Mouse (Mus musculus) liver, embryonic 11.5 days (tissue): ENCODE measurements around the gene Igfbp5. TPM values are rescaled to one million over a fixed set of nuclear protein-coding genes. Genes with fewer than 3 reads are reported as not detected.
A peak's percentile ranks its signal among the peaks of the same experiment; 100 is the strongest.

Source experiments
- ATAC-seq: fragments of 200-750 bp; cut with Nextera tagmentation; replicated peaks from 2 replicates; pipeline ENCODE4 v1.8.0; 2017; ENCODE audit warnings: moderate number of reproducible peaks, mild to moderate bottlenecking, moderate TSS enrichment, moderate library complexity; ENCODE audit not compliant: low FRiP score
- DNase-seq: peaks from one replicate; pipeline ENCODE4 v3.0.0-alpha.2; 2017; ENCODE audit warnings: low spot score
- H3K27ac ChIP-seq: fragments of 300-500 bp; sonication (generic); 2 replicates; pipeline ENCODE4 v1.5.1; 2014; ENCODE audit warnings: mild to moderate bottlenecking, low read depth, low read length, control low read depth
- H3K27me3 ChIP-seq: fragments of 300-500 bp; sonication (generic); replicated peaks from 2 replicates; pipeline ENCODE4 v1.6.1; 2014; ENCODE audit warnings: low read length, mixed read lengths; ENCODE audit not compliant: control insufficient read depth, insufficient read depth
- H3K36me3 ChIP-seq: fragments of 300-500 bp; sonication (generic); 2 replicates; pipeline ENCODE4 v1.6.1; 2014; ENCODE audit warnings: mild to moderate bottlenecking, low read length, moderate library complexity, mixed read lengths; ENCODE audit not compliant: control insufficient read depth, insufficient read depth
- H3K4me1 ChIP-seq: fragments of 300-500 bp; sonication (generic); replicated peaks from 2 replicates; pipeline ENCODE4 v1.6.1; 2014; ENCODE audit warnings: low read length, mixed read lengths; ENCODE audit not compliant: control insufficient read depth, insufficient read depth
- H3K4me2 ChIP-seq: fragments of 300-500 bp; sonication (generic); 2 replicates; pipeline ENCODE4 v1.6.1; 2014; ENCODE audit warnings: mild to moderate bottlenecking, control low read depth, moderate library complexity
- H3K4me3 ChIP-seq: fragments of 300-500 bp; sonication (generic); 2 replicates; pipeline ENCODE4 v1.5.1; 2014; ENCODE audit warnings: low read depth, low read length, control low read depth
- H3K9ac ChIP-seq: fragments of 300-500 bp; sonication (generic); 2 replicates; pipeline ENCODE4 v1.6.1; 2014; ENCODE audit warnings: low read depth, low read length, control low read depth
- H3K9me3 ChIP-seq: fragments of 300-500 bp; sonication (generic); 2 replicates; pipeline ENCODE4 v1.6.1; 2016; ENCODE audit warnings: low read length, inconsistent platforms, mixed read lengths; ENCODE audit not compliant: control insufficient read depth
- WGBS: fragments of 180-500 bp; shearing (Covaris S2); extraction: QIAGEN DNeasy Blood & Tissue Kit; methylation state at CpG from one replicate; pipeline ENCODE4 v1.1.7; 2014; 5-methylcytosine and 5-hydroxymethylcytosine counted together
- polyA plus RNA-seq: library from polyadenylated mRNA; unstranded; fragments of >200 nt; fragmentation: Nextera tagmentation; extraction: Ambion mirVana; gene quantifications from 2 replicates; pipeline ENCODE4 v1.2.1, GENCODE M21; 2014

The Igfbp5 gene
- 29.3 and 33.8 TPM in 2 replicates for polyA plus RNA-seq

DNA sequence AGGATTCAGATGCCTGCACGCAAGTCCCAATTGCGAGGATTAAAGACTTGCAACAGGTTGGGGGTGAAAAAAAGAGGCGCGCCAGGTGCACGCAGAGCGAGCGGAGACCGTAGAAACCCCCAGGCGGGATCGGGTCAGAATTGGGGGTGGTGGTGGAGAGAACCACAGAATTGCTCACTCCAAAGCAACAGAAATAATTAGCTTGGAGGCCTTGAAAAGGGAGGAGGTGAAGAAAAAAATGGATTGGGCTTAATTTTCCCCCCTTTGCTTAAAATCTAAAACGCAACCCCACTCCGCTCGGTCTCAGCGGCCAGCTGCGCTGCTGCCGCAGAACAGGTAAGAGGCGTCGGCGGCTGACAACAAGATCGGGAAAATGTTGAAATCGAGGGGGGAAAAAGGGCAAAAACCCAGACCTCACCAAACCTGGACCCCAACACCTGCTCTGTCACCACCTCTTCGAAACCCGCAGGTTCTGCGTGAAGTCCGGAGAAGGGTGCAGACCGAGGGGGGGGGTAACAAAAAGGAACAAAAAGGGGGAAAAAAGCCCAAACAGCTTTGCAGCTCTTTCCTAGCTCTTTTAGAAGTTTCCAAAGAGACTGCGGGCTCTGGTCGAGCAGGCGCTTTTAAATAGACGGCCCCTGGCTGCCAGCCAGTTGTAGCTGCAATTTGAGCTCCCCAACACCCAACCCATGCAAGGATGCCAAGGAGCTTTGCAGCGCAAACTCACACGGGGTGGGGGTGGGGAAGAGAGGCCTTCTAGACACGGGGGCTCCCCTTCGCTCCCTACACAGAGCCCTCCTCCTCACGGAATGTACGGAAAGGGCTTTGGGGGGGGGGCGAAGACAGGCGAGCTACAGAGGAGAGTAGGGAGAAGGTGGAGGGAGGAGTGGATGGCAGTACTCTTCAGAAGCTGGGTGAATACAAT, at the start of gene Igfbp5:
Gene Igfbp5 (minus strand): TSS at position 598 of the 925 bp plus-strand sequence.
- DNase-seq: no peak

DNA sequence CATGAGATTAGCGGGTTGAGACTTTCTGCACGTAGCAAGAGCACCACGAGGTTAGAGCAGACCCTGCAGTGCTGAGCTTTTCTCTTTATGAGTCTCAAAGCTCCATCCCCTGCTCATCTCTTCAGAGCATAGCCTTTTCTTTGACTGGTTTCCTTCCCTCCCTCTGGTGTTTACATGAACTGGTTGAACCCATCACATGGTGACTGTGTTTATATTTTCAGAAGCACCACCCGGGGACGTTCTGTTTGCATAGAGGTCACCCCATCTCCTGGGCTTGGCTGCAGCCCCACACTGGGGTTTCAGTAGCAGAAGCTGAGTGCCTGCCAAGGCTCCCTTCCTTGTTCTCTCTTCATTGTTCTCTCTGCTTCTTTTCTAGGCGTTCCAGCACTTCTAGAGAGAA, 40.1 kb upstream of the Igfbp5 start:
- no peak for DNase-seq
- no peak overlapping the region for H3K27ac ChIP-seq
- no peak overlapping the region for H3K4me2 ChIP-seq
- H3K36me3 ChIP-seq: no peaks in the 10 kb centered on the region
- WGBS: 56% methylated on average over 6 of the region's 6 CpGs
- H3K27me3 ChIP-seq: no peaks in the 10 kb centered on the region
- H3K9ac ChIP-seq: no peak overlapping the region
- no peaks in the 10 kb centered on the region for H3K4me1 ChIP-seq
- H3K9me3 ChIP-seq: no peaks in the 10 kb centered on the region
- ATAC-seq: no peak; the same call in 1 of the 2 replicates
- no peak overlapping the region for H3K4me3 ChIP-seq

More for the DNA sequence above, at the start of gene Igfbp5:
- H3K4me1 ChIP-seq: peaks cover 8% of the 10 kb centered on the region
- no peaks in the 10 kb centered on the region for H3K9me3 ChIP-seq
- H3K4me3 ChIP-seq: peak within 1 kb of the TSS; percentile 50
- no peak for ATAC-seq
- H3K27ac ChIP-seq: peak within 1 kb of the TSS; percentile 33; the same call in 1 of the 2 replicates
- peak within 1 kb of the TSS; percentile 47; the same call in 1 of the 2 replicates for H3K9ac ChIP-seq
- H3K27me3 ChIP-seq: peaks cover 63% of the 10 kb centered on the region
- no peaks in the 10 kb centered on the region for H3K36me3 ChIP-seq
- peak within 1 kb of the TSS; percentile 78 for H3K4me2 ChIP-seq
- WGBS: 2% methylated on average over 37 of the region's 38 CpGs

DNA sequence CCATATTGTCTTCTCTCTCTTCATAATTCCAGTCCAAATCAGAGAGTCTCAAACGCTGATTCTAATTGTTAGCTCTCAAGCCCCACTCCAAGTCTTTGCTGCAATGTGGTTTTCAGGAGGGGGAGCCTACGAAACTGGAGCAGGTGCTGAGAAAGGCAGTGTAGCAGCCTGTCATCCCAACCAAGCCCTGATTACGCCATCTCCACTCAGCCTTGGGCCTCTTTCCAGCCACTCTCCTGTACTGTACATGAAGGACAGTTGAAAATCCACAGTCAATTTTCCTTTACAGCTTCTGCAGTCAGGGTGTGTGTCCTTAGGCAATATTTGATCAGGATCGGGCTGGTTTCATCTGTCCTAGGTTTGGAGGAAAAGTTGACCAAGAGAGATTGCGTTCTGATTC, 38.4 kb upstream of the Igfbp5 start:
- ATAC-seq: no peak
- Histone ChIP-seq H3K4me2 (no peak overlapping the region), H3K27me3 (no peaks in the 10 kb centered on the region), H3K9ac (no peak overlapping the region), H3K4me3 (no peak overlapping the region), H3K27ac (no peak overlapping the region), H3K9me3 (no peaks in the 10 kb centered on the region), H3K4me1 (no peaks in the 10 kb centered on the region), H3K36me3 (no peaks in the 10 kb centered on the region)
- 78% methylated on average over 5 of the region's 5 CpGs for WGBS
- DNase-seq: no peak

DNA sequence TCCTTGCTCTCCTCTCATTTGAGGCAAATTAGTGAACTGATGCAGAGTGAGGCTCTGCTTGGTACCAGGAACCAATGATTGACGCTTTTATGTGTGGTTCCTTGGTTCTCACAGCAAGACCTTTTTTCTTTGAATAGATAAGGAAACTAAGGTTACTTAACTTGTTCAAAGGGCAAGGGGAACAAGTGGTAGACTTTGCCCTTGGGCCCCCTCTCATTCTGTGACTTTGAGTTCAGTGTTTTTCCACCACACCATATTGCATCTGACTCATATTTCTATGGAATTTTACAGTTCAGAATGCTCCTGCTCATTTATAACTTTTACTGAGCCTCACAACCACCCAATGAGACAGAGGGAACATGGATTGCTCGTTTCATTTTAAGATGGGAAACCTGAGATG, 21.1 kb upstream of the Igfbp5 start:
- no peak overlapping the region for H3K4me3 ChIP-seq
- H3K27me3 ChIP-seq: no peaks in the 10 kb centered on the region
- ATAC-seq (no peak), DNase-seq (no peak)
- H3K4me1 ChIP-seq: no peaks in the 10 kb centered on the region
- WGBS: 68% methylated on average over 2 of the region's 2 CpGs
- no peak overlapping the region for H3K27ac ChIP-seq
- no peak overlapping the region for H3K9ac ChIP-seq
- H3K36me3 ChIP-seq: no peaks in the 10 kb centered on the region
- no peaks in the 10 kb centered on the region for H3K9me3 ChIP-seq
- no peak overlapping the region for H3K4me2 ChIP-seq

DNA sequence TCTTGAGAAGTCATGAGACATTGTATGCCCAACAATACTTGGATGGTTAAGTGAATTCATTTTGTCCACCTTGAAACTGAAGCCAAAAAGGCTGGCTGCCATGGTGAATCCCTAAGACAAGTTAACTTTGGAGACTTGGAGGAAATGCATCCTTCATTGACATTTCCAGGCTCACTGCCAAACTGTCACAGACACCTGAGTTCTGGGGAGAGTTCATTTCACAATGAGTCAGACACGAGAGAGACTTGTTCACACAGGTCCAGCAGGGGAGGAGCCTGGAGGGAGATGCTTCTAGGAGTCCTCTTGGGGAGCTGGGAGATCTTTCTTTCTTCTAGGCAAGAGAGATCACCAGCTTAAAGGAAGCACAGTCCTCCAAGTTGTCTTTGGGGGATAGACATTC, 13.2 kb upstream of the Igfbp5 start:
- H3K36me3 ChIP-seq: no peaks in the 10 kb centered on the region
- H3K9me3 ChIP-seq: no peaks in the 10 kb centered on the region
- no peak for DNase-seq
- H3K4me2 ChIP-seq: no peak overlapping the region
- ATAC-seq: no peak
- H3K27me3 ChIP-seq: no peaks in the 10 kb centered on the region
- no peak overlapping the region for H3K4me3 ChIP-seq
- no peaks in the 10 kb centered on the region for H3K4me1 ChIP-seq
- H3K9ac ChIP-seq: no peak overlapping the region
- H3K27ac ChIP-seq: no peak overlapping the region
- WGBS: 63% methylated on average over 1 of the region's 1 CpGs

DNA sequence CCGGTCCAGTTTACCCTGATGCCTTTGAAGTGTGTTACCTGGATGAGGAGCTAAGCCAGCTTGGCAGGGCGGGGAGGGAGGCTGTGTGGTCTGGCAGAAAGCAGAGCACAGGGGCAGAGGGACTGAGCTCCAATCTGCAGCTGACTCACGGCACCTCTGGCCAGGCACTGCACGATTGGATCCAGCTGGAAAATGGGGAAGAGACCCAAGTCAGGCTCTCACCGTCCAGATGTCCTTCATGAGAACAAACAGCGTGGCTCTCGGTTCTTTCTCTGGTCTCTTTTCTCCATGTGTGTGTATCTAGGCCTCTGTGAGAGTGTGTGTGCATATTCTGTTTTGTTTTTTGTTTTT, 11.1 kb upstream of the Igfbp5 start:
- Histone ChIP-seq H3K4me1 (no peaks in the 10 kb centered on the region), H3K27me3 (no peaks in the 10 kb centered on the region), H3K9me3 (no peaks in the 10 kb centered on the region), H3K4me3 (no peak overlapping the region), H3K4me2 (no peak overlapping the region), H3K36me3 (no peaks in the 10 kb centered on the region), H3K27ac (no peak overlapping the region), H3K9ac (no peak overlapping the region)
- WGBS: 65% methylated on average over 7 of the region's 7 CpGs
- ATAC-seq: no peak
- no peak for DNase-seq

DNA sequence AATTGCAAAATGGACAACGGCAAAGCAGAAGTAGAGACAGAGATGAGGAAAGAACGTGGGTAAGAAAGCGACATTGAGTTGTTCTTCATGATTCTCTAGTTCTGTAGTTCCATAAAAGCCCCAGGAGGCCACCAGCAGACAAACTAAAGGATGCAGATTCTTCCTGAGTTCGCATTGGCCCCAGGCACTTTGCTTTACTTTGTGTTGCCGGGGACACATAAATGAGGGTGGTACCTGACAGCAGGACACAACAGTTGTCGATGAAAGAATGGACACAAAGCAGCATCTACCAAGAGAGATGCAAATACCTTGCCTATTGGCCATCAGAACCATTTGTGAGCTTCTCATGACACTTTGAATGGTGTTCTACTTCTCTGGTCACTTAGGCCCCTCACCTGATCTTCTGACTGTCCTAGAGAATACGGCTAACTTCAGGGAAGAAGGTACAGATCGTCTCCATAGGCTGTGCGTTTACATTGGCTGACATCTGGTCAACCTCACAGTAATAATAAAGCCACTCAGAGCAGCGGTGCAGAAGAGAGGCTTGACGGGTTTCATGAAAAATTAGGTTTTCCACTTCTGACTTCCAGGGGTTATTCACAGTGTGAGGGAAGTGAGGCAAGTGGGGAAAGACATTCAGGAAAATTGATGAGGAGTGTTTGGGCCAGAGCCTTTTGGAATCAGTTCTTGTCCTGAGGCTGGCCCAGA, 10.6 kb upstream of the Igfbp5 start:
- Histone ChIP-seq H3K36me3 (no peaks in the 10 kb centered on the region), H3K4me3 (no peak overlapping the region), H3K9me3 (no peaks in the 10 kb centered on the region), H3K4me1 (no peaks in the 10 kb centered on the region), H3K4me2 (no peak overlapping the region), H3K27me3 (no peaks in the 10 kb centered on the region), H3K27ac (no peak overlapping the region), H3K9ac (no peak overlapping the region)
- ATAC-seq (no peak), DNase-seq (no peak)
- 74% methylated on average over 11 of the region's 11 CpGs for WGBS

DNA sequence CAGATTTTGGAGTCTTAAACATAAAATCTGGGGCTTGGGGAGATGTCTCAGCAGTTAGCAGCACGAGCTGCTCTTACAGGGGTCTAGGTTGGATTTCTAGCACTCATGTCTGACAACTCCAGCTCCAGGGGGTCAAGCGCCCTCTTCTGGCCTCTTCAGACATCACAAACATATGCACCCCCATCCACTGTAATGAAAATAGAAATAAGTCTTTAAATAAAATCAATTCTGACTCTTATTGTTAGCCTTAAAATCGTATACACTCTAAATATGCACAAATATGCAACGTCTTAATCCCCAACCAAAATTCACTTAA, 4.6 kb upstream of the Igfbp5 start:
- 48% methylated on average over 4 of the region's 4 CpGs for WGBS
- H3K27ac ChIP-seq: no peak overlapping the region
- no peak for ATAC-seq

More for the DNA sequence above, 4.6 kb upstream of the Igfbp5 start:
- no peaks in the 10 kb centered on the region; the same call in 1 of the 2 replicates for H3K4me1 ChIP-seq
- H3K4me2 ChIP-seq: no peak overlapping the region
- DNase-seq: no peak
- peaks cover 31% of the 10 kb centered on the region for H3K27me3 ChIP-seq
- H3K4me3 ChIP-seq: no peak overlapping the region
- no peaks in the 10 kb centered on the region for H3K9me3 ChIP-seq
- no peak overlapping the region for H3K9ac ChIP-seq
- H3K36me3 ChIP-seq: no peaks in the 10 kb centered on the region
